Mouse (Mus musculus) G1E (cell line): ENCODE results near the gene Cfap43.

ENCODE experiments used
- CTCF ChIP-seq: IDR thresholded peaks from 2 replicates; pipeline ENCODE4 v1.5.1; 2012; ENCODE audit warnings: low read depth, low read length, inconsistent platforms, mixed read lengths
- POLR2AphosphoS5 ChIP-seq: IDR thresholded peaks from 2 replicates; pipeline ENCODE4 v1.6.1; 2012; ENCODE audit warnings: low read depth, low read length, inconsistent platforms; ENCODE audit not compliant: insufficient replicate concordance

DNA sequence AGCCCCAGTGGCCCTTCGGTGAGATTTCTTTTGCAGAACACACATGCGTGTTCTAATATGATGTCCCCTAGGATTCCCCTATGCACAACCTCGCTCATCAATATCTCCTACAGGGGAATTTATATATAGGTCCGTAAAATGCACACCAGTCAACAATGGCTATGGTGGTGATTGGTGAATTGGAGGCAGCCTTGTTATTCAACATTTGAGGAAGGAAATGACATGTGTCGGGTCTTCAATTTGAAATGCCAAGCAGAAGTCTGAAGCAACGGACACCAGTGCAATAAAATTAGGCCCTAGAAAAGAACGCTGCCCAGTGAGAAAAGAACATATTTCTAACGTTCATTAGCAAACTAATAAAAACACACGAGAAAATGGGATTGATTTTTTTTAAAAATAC is 17.9 kb upstream of the Cfap43 start:
- no peak for TF ChIP-seq CTCF
- no peak for TF ChIP-seq POLR2AphosphoS5
